Mouse (Mus musculus): ENCODE results near the gene Dhx15. TPM values are rescaled to one million over a fixed set of nuclear protein-coding genes. Genes with fewer than 3 reads are reported as not detected.

Gene Dhx15
- polyA plus RNA-seq, 1 experiment from 2014 or later, result 162 TPM

- no peak for ATAC-seq (ENCODE audit: low read depth)
- Histone ChIP-seq H3K9ac (ENCODE audit: low read length) (no peak overlapping the region), H3K4me1 (replicated peaks; ENCODE audit: control insufficient read depth, insufficient read depth, low read length) (no peaks in the 10 kb centered on the region), H3K9me3 (ENCODE audit: control insufficient read depth, low read length) (no peaks in the 10 kb centered on the region), H3K27me3 (ENCODE audit: control insufficient read depth, insufficient read depth, low read depth, low read length) (no peaks in the 10 kb centered on the region), H3K36me3 (ENCODE audit: control insufficient read depth, insufficient read depth, low read length) (no peaks in the 10 kb centered on the region), H3K4me3 (ENCODE audit: low read length) (no peak overlapping the region), H3K4me2 (ENCODE audit: low read depth, low read length) (no peak overlapping the region), H3K27ac (ENCODE audit: low read length) (no peak overlapping the region)
- WGBS, result 56% methylated on average over 3 of the region's 3 CpGs
Measured at GRCm38 (mm10) chr5:52226677-52227076, 36.4 kb upstream of the Dhx15 start.

GRCm38 (mm10) chr5:52221596-52221995, 31.3 kb upstream of the Dhx15 start:
- no peak for ATAC-seq (ENCODE audit: low read depth)
- WGBS, result 80% methylated on average over 5 of the region's 5 CpGs

GRCm38 (mm10) chr5:52220013-52220804, 29.9 kb upstream of the Dhx15 start:
- no peak for ATAC-seq (ENCODE audit: low read depth)
- Histone ChIP-seq H3K4me1 (replicated peaks; ENCODE audit: control insufficient read depth, insufficient read depth, low read length) (no peaks in the 10 kb centered on the region; the same call in 1 of the 2 replicates), H3K36me3 (ENCODE audit: control insufficient read depth, insufficient read depth, low read length) (no peaks in the 10 kb centered on the region), H3K4me3 (ENCODE audit: low read length) (no peak overlapping the region), H3K4me2 (ENCODE audit: low read depth, low read length) (no peak overlapping the region), H3K27me3 (ENCODE audit: control insufficient read depth, insufficient read depth, low read depth, low read length) (no peaks in the 10 kb centered on the region), H3K27ac (ENCODE audit: low read length) (no peak overlapping the region), H3K9me3 (ENCODE audit: control insufficient read depth, low read length) (no peaks in the 10 kb centered on the region), H3K9ac (ENCODE audit: low read length) (no peak overlapping the region)
- 64% methylated on average over 14 of the region's 14 CpGs for WGBS

More at GRCm38 (mm10) chr5:52221596-52221995, 31.3 kb upstream of the Dhx15 start:
- Histone ChIP-seq H3K9me3 (ENCODE audit: control insufficient read depth, low read length) (no peaks in the 10 kb centered on the region), H3K27ac (ENCODE audit: low read length) (no peak overlapping the region), H3K36me3 (ENCODE audit: control insufficient read depth, insufficient read depth, low read length) (no peaks in the 10 kb centered on the region), H3K4me2 (ENCODE audit: low read depth, low read length) (no peak overlapping the region), H3K4me1 (replicated peaks; ENCODE audit: control insufficient read depth, insufficient read depth, low read length) (no peaks in the 10 kb centered on the region), H3K27me3 (ENCODE audit: control insufficient read depth, insufficient read depth, low read depth, low read length) (no peaks in the 10 kb centered on the region), H3K9ac (ENCODE audit: low read length) (no peak overlapping the region), H3K4me3 (ENCODE audit: low read length) (no peak overlapping the region)

DNA sequence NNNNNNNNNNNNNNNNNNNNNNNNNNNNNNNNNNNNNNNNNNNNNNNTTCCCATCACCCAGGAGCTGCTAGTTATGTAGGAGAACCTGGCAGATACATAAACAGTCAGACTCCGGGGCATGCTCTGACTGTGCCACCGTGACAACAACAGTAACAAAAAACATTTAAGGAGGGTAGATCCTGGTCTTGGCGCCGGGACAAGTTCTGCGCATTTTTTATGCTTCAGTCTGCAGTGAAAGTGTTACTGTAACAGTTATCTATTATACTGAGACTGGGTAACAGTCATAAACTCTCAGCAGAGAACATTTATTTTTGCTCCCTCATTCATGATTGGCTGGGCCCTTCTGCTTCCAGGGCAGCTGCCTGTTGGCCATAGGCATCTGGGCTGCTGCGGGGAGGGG, 27.9 kb upstream of the Dhx15 start:
- Histone ChIP-seq H3K27me3 (ENCODE audit: control insufficient read depth, insufficient read depth, low read depth, low read length) (no peaks in the 10 kb centered on the region), H3K9me3 (ENCODE audit: control insufficient read depth, low read length) (no peaks in the 10 kb centered on the region), H3K27ac (ENCODE audit: low read length) (no peak overlapping the region), H3K36me3 (ENCODE audit: control insufficient read depth, insufficient read depth, low read length) (no peaks in the 10 kb centered on the region), H3K4me3 (ENCODE audit: low read length) (no peak overlapping the region), H3K4me1 (replicated peaks; ENCODE audit: control insufficient read depth, insufficient read depth, low read length) (no peaks in the 10 kb centered on the region; the same call in 1 of the 2 replicates), H3K9ac (ENCODE audit: low read length) (no peak overlapping the region), H3K4me2 (ENCODE audit: low read depth, low read length) (no peak overlapping the region)
- no peak for ATAC-seq (ENCODE audit: low read depth)
- 63% methylated on average over 6 of the region's 6 CpGs for WGBS

DNA sequence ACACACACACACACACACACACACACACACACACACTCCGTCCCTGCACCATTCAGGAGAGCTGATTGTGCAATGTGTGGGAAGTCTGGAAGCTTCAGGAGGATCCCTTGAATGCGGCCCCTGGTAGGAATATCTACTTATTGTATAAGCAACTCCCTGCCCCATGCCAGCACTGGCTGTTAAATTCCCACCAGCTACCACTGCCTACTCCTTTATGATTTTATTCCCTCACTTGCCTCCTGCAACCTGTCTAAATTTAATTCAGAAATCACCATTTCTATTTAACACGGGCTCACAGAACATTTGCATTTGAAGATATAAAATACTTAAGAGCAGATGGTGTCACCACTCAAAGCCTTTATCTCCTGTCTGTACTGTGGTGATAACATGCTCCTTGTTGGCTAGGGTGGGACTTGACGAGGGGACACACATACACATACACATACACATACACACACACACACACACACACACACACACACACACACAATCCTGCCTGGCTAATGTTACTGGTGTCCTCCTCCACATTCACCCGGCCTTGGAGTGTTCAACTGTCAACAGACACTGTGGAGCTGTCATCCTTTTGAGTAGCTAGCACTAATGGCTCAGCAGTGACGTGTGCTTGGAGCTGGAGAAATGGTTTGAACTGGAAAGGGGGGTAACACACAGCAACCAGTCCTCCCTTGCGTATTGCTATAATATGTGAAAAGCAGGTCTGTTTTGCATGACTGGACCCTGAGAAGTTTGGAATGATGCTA, 23.0 kb upstream of the Dhx15 start:
- Histone ChIP-seq H3K27me3 (ENCODE audit: control insufficient read depth, insufficient read depth, low read depth, low read length) (no peaks in the 10 kb centered on the region), H3K4me3 (ENCODE audit: low read length) (no peak overlapping the region), H3K9me3 (ENCODE audit: control insufficient read depth, low read length) (no peaks in the 10 kb centered on the region), H3K4me1 (replicated peaks; ENCODE audit: control insufficient read depth, insufficient read depth, low read length) (no peaks in the 10 kb centered on the region; the same call in 1 of the 2 replicates), H3K4me2 (ENCODE audit: low read depth, low read length) (no peak overlapping the region), H3K36me3 (ENCODE audit: control insufficient read depth, insufficient read depth, low read length) (no peaks in the 10 kb centered on the region), H3K9ac (ENCODE audit: low read length) (no peak overlapping the region), H3K27ac (ENCODE audit: low read length) (no peak overlapping the region)
- WGBS, result 64% methylated on average over 7 of the region's 7 CpGs
- no peak for ATAC-seq (ENCODE audit: low read depth)

GRCm38 (mm10) chr5:52191180-52191468, 810 bp upstream of the Dhx15 start:
- WGBS, result 25% methylated on average over 1 of the region's 1 CpGs
- no peak overlapping the region for H3K27ac ChIP-seq (ENCODE audit: low read length)
- peak overlapping the region; percentile 100 for H3K9ac ChIP-seq (ENCODE audit: low read length)
- H3K9me3 ChIP-seq (ENCODE audit: control insufficient read depth, low read length), result no peaks in the 10 kb centered on the region
- 0 out of 2 replicates have a peak, but pooled peaks have one; percentile 2 for ATAC-seq (ENCODE audit: low read depth)
- no peaks in the 10 kb centered on the region for H3K36me3 ChIP-seq (ENCODE audit: control insufficient read depth, insufficient read depth, low read length)
- H3K4me3 ChIP-seq (ENCODE audit: low read length), result peak overlapping the region; percentile 96
- peak overlapping the region; percentile 75 for H3K4me2 ChIP-seq (ENCODE audit: low read depth, low read length)
- peaks cover 15% of the 10 kb centered on the region for H3K4me1 ChIP-seq (replicated peaks; ENCODE audit: control insufficient read depth, insufficient read depth, low read length)
- no peaks in the 10 kb centered on the region for H3K27me3 ChIP-seq (ENCODE audit: control insufficient read depth, insufficient read depth, low read depth, low read length)

DNA sequence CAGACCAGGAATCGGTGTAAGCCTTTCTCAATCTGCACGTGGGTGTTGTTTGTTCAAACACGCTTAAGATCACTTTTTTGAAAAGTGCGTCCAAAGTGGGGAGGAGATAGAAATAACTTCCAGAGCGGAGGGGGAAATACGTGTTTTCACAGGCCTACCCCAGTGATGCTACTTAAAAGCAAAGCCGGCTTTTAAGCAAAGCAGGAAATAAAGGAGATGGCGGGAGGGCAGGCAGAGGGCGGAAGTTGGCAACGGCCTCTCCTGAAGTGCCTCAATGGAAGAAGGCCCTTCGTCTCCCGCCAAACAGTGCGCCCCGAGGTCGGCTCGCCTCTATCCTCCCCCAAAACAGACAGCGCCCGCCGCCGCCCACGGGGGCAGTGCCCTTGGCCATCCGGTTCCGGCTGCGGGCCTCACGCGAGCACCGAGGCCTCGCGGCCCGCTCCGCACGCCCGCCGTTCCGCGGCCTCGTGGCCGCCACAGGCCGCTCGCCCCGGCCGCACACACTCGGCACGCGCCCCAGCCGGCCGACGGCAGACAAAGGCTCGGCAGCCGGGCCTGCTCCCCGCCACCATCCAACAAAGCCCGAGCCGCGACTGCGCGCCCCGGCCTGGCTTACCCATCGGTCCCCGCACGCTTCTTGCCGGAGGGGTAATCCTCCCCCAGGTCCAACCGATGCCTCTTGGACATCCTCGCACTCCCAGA, 499 bp downstream of the Dhx15 start:
- H3K4me3 ChIP-seq (ENCODE audit: low read length), result peak overlapping the region; percentile 96
- peak overlapping the region; percentile 86 for H3K4me2 ChIP-seq (ENCODE audit: low read depth, low read length)
- ATAC-seq (ENCODE audit: low read depth), result peak; percentile 70
- peak overlapping the region; percentile 100 for H3K9ac ChIP-seq (ENCODE audit: low read length)
- H3K36me3 ChIP-seq (ENCODE audit: control insufficient read depth, insufficient read depth, low read length), result no peaks in the 10 kb centered on the region; the same call in 1 of the 2 replicates
- H3K27me3 ChIP-seq (ENCODE audit: control insufficient read depth, insufficient read depth, low read depth, low read length), result no peaks in the 10 kb centered on the region
- 0% methylated on average over 48 of the region's 63 CpGs for WGBS
- H3K9me3 ChIP-seq (ENCODE audit: control insufficient read depth, low read length), result no peaks in the 10 kb centered on the region
- peaks cover 15% of the 10 kb centered on the region for H3K4me1 ChIP-seq (replicated peaks; ENCODE audit: control insufficient read depth, insufficient read depth, low read length)
- H3K27ac ChIP-seq (ENCODE audit: low read length), result peak overlapping the region; percentile 92

GRCm38 (mm10) chr5:52188206-52188605, 2.1 kb downstream of the Dhx15 start:
- Histone ChIP-seq H3K27me3 (ENCODE audit: control insufficient read depth, insufficient read depth, low read depth, low read length) (no peaks in the 10 kb centered on the region), H3K4me1 (replicated peaks; ENCODE audit: control insufficient read depth, insufficient read depth, low read length) (peaks cover 15% of the 10 kb centered on the region), H3K27ac (ENCODE audit: low read length) (no peak overlapping the region), H3K36me3 (ENCODE audit: control insufficient read depth, insufficient read depth, low read length) (peaks cover 8% of the 10 kb centered on the region), H3K4me3 (ENCODE audit: low read length) (peak overlapping the region; percentile 96), H3K9me3 (ENCODE audit: control insufficient read depth, low read length) (no peaks in the 10 kb centered on the region), H3K4me2 (ENCODE audit: low read depth, low read length) (peak overlapping the region; percentile 86), H3K9ac (ENCODE audit: low read length) (no peak overlapping the region; the same call in 1 of the 2 replicates)
- WGBS, result 19% methylated on average over 3 of the region's 3 CpGs
- no peak for ATAC-seq (ENCODE audit: low read depth)

DNA sequence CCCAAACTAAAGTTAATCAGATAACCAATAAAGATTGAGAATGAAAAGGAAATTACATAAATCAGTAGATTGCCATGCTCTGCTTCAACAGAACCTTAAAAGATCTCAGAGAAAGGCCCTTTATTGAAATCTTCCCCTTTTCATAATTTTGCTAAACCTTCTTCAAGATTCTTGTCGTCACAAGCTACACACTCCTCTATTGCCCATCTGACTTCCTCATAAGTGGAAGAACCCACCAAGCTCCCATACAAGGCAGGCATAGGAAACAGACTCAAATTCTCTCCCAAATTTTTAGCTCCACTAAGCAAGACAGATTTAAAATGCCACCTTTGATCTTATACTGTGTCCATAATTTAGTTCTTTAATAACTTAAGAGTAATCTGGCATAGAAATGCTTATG, 13.0 kb downstream of the Dhx15 start:
- H3K27me3 ChIP-seq (ENCODE audit: control insufficient read depth, insufficient read depth, low read depth, low read length), result no peaks in the 10 kb centered on the region
- no peaks in the 10 kb centered on the region for H3K9me3 ChIP-seq (ENCODE audit: control insufficient read depth, low read length)
- peaks cover 15% of the 10 kb centered on the region for H3K36me3 ChIP-seq (ENCODE audit: control insufficient read depth, insufficient read depth, low read length)
- no peak for ATAC-seq (ENCODE audit: low read depth)
- H3K4me2 ChIP-seq (ENCODE audit: low read depth, low read length), result no peak overlapping the region
- H3K27ac ChIP-seq (ENCODE audit: low read length), result no peak overlapping the region
- no peak overlapping the region for H3K9ac ChIP-seq (ENCODE audit: low read length)
- 84% methylated on average over 1 of the region's 1 CpGs for WGBS
- H3K4me1 ChIP-seq (replicated peaks; ENCODE audit: control insufficient read depth, insufficient read depth, low read length), result no peaks in the 10 kb centered on the region
- H3K4me3 ChIP-seq (ENCODE audit: low read length), result no peak overlapping the region

All from lung, embryonic 16.5 days (tissue).